Mouse (Mus musculus) myocyte (in vitro differentiated cells): ENCODE data around the gene Stk32c. TPM values are rescaled to one million over a fixed set of nuclear protein-coding genes. Genes with fewer than 3 reads are reported as not detected.

ENCODE experiments used
- H3K27me3 ChIP-seq: one replicate; pipeline ENCODE4 v1.6.1; 2011; ENCODE audit not compliant: control insufficient read depth, insufficient read depth, insufficient read length
- H3K36me3 ChIP-seq: one replicate; pipeline ENCODE4 v1.6.1; 2011; ENCODE audit not compliant: control insufficient read depth, insufficient read depth
- H3K4me2 ChIP-seq: one replicate; pipeline ENCODE4 v1.6.1; 2011; ENCODE audit warnings: low read depth, control low read depth
- H3K4me3 ChIP-seq: one replicate; pipeline ENCODE4 v1.5.1; 2011; ENCODE audit warnings: mild to moderate bottlenecking, control low read depth, moderate library complexity
- H3K79me2 ChIP-seq: one replicate; pipeline ENCODE4 v1.6.1; 2011; ENCODE audit not compliant: control insufficient read depth, insufficient read depth
- H3ac ChIP-seq: one replicate; pipeline ENCODE4 v1.6.1; 2011; ENCODE audit not compliant: control insufficient read depth, insufficient read length
- CEBPB ChIP-seq: IDR thresholded peaks from 2 replicates; pipeline ENCODE4 v1.6.1; 2011; ENCODE audit warnings: mild to moderate bottlenecking, moderate library complexity; ENCODE audit not compliant: poor library complexity, insufficient read depth, severe bottlenecking
- E2F4 ChIP-seq: IDR thresholded peaks from one replicate; pipeline ENCODE4 v1.6.1; 2011; ENCODE audit warnings: mild to moderate bottlenecking, control low read depth, moderate library complexity; ENCODE audit not compliant: insufficient read depth
- MAX ChIP-seq: IDR thresholded peaks from one replicate; pipeline ENCODE4 v1.6.1; 2011; ENCODE audit warnings: low read depth, mild to moderate bottlenecking, control low read depth
- MYOD1 ChIP-seq, 3 experiments: IDR thresholded peaks; one replicate each; pipeline ENCODE4 v1.6.1; 2011; ENCODE audit warnings: control low read depth in 2 of 3, low read depth in 2 of 3, mild to moderate bottlenecking in 2 of 3, moderate library complexity in 1 of 3; ENCODE audit not compliant: insufficient read length in 2 of 3, control insufficient read depth in 1 of 3
- MYOG ChIP-seq, 3 experiments: IDR thresholded peaks; one replicate each; pipeline ENCODE4 v1.6.1; 2011; ENCODE audit warnings: control low read depth in 2 of 3, low read depth in 2 of 3, mild to moderate bottlenecking in 2 of 3; ENCODE audit not compliant: insufficient read length in 2 of 3, control insufficient read depth in 1 of 3, insufficient read depth in 1 of 3
- POLR2A ChIP-seq: IDR thresholded peaks from one replicate; pipeline ENCODE4 v1.6.1; 2011; ENCODE audit warnings: low read depth, mild to moderate bottlenecking, control low read depth, moderate library complexity; ENCODE audit not compliant: insufficient read length
- POLR2AphosphoS2 ChIP-seq: IDR thresholded peaks from one replicate; pipeline ENCODE4 v1.6.1; 2011; ENCODE audit warnings: low read depth, control low read depth; ENCODE audit not compliant: insufficient read length
- REST ChIP-seq: IDR thresholded peaks from one replicate; pipeline ENCODE4 v1.6.1; 2011; ENCODE audit warnings: mild to moderate bottlenecking, control low read depth, moderate library complexity; ENCODE audit not compliant: insufficient read depth, insufficient read length
- SRF ChIP-seq: IDR thresholded peaks from one replicate; pipeline ENCODE4 v1.6.1; 2011; ENCODE audit warnings: low read depth; ENCODE audit not compliant: control insufficient read depth, insufficient read length
- TCF12 ChIP-seq: IDR thresholded peaks from one replicate; pipeline ENCODE4 v1.6.1; 2011; ENCODE audit warnings: mild to moderate bottlenecking, control low read depth; ENCODE audit not compliant: poor library complexity, insufficient read depth, severe bottlenecking
- TCF3 ChIP-seq: IDR thresholded peaks from one replicate; pipeline ENCODE4 v1.6.1; 2011; ENCODE audit warnings: low read depth, control low read depth; ENCODE audit not compliant: insufficient read length
- USF1 ChIP-seq: IDR thresholded peaks from one replicate; pipeline ENCODE4 v1.6.1; 2011; ENCODE audit warnings: low read depth, mild to moderate bottlenecking, control low read depth, moderate library complexity
- polyA plus RNA-seq: library from polyadenylated mRNA; unstranded; fragments of >200 nt; fragmentation: generic; extraction: Trizol; gene quantifications from one replicate; pipeline ENCODE4 v1.2.1, GENCODE M21; 2012; ENCODE audit warnings: missing spikeins

Stk32c gene
- polyA plus RNA-seq, 1 experiment: 1.0 TPM

GRCm38 (mm10) chr7:139156341-139157058, 56.6 kb downstream of the Stk32c start:
- peaks cover 20% of the 10 kb centered on the region for H3K27me3 ChIP-seq
- no peak overlapping the region for H3K4me3 ChIP-seq
- H3K36me3 ChIP-seq: no peaks in the 10 kb centered on the region
- TF ChIP-seq SRF (no peak), TCF3 (no peak), REST (no peak), CEBPB (no peak), E2F4 (no peak), POLR2AphosphoS2 (no peak), MYOD1 (IDR thresholded peaks at IDR 0.05; ENCODE audit: control insufficient read depth in 1 of 3, insufficient read length in 2 of 3, low read depth in 2 of 3) (peak in 1 of 3 experiments; percentile 51), USF1 (no peak), POLR2A (no peak), TCF12 (no peak), MAX (peak; percentile 49), MYOG (IDR thresholded peaks at IDR 0.05; ENCODE audit: control insufficient read depth in 1 of 3, insufficient read depth in 1 of 3, insufficient read length in 2 of 3, low read depth in 2 of 3) (peak in 1 of 3 experiments; percentile 62)
- H3K4me2 ChIP-seq: peak overlapping the region; percentile 50
- H3ac ChIP-seq: no peak overlapping the region
- no peaks in the 10 kb centered on the region for H3K79me2 ChIP-seq

GRCm38 (mm10) chr7:139152927-139153326, 60.2 kb downstream of the Stk32c start:
- no peaks in the 10 kb centered on the region for H3K79me2 ChIP-seq
- peaks cover 20% of the 10 kb centered on the region for H3K27me3 ChIP-seq
- no peak overlapping the region for H3K4me2 ChIP-seq
- no peaks in the 10 kb centered on the region for H3K36me3 ChIP-seq
- no peak overlapping the region for H3ac ChIP-seq
- TF ChIP-seq REST (no peak), CEBPB (no peak), MYOG (IDR thresholded peaks at IDR 0.05; ENCODE audit: control insufficient read depth in 1 of 3, insufficient read depth in 1 of 3, insufficient read length in 2 of 3, low read depth in 2 of 3) (no peak), MAX (no peak), MYOD1 (IDR thresholded peaks at IDR 0.05; ENCODE audit: control insufficient read depth in 1 of 3, insufficient read length in 2 of 3, low read depth in 2 of 3) (no peak), POLR2AphosphoS2 (no peak), TCF3 (no peak), E2F4 (no peak), POLR2A (no peak), TCF12 (no peak)
- H3K4me3 ChIP-seq: no peak overlapping the region

GRCm38 (mm10) chr7:139151116-139151515, 62.0 kb downstream of the Stk32c start:
- no peak overlapping the region for H3ac ChIP-seq
- H3K36me3 ChIP-seq: no peaks in the 10 kb centered on the region
- no peaks in the 10 kb centered on the region for H3K79me2 ChIP-seq
- H3K4me2 ChIP-seq: no peak overlapping the region
- no peak overlapping the region for H3K4me3 ChIP-seq
- no peak for TF ChIP-seq REST
- H3K27me3 ChIP-seq: peaks cover 20% of the 10 kb centered on the region

- TF ChIP-seq TCF3: no peak
- TF ChIP-seq E2F4: no peak
- TF ChIP-seq CEBPB: no peak
- no peak for TF ChIP-seq REST
- Histone ChIP-seq H3K36me3 (no peaks in the 10 kb centered on the region), H3K27me3 (peaks cover 15% of the 10 kb centered on the region), H3K79me2 (no peaks in the 10 kb centered on the region), H3K4me2 (no peak overlapping the region), H3ac (no peak overlapping the region), H3K4me3 (no peak overlapping the region)
Observed at GRCm38 (mm10) chr7:139149373-139149772, 63.7 kb downstream of the Stk32c start.

- Histone ChIP-seq H3K4me3 (no peak overlapping the region), H3K4me2 (no peak overlapping the region), H3K36me3 (no peaks in the 10 kb centered on the region), H3K27me3 (no peaks in the 10 kb centered on the region), H3ac (no peak overlapping the region), H3K79me2 (no peaks in the 10 kb centered on the region)
- TF ChIP-seq REST (no peak), MAX (no peak), USF1 (no peak), E2F4 (no peak), TCF3 (no peak), MYOD1 (IDR thresholded peaks at IDR 0.05; ENCODE audit: control insufficient read depth in 1 of 3, insufficient read length in 2 of 3, low read depth in 2 of 3) (no peak), POLR2A (no peak), POLR2AphosphoS2 (no peak), MYOG (IDR thresholded peaks at IDR 0.05; ENCODE audit: control insufficient read depth in 1 of 3, insufficient read depth in 1 of 3, insufficient read length in 2 of 3, low read depth in 2 of 3) (no peak), CEBPB (no peak), SRF (no peak), TCF12 (no peak)
Observed at GRCm38 (mm10) chr7:139147360-139147759, 65.7 kb downstream of the Stk32c start.
